Mouse (Mus musculus): ENCODE results near the gene Sgip1.

Gene Sgip1

DNA sequence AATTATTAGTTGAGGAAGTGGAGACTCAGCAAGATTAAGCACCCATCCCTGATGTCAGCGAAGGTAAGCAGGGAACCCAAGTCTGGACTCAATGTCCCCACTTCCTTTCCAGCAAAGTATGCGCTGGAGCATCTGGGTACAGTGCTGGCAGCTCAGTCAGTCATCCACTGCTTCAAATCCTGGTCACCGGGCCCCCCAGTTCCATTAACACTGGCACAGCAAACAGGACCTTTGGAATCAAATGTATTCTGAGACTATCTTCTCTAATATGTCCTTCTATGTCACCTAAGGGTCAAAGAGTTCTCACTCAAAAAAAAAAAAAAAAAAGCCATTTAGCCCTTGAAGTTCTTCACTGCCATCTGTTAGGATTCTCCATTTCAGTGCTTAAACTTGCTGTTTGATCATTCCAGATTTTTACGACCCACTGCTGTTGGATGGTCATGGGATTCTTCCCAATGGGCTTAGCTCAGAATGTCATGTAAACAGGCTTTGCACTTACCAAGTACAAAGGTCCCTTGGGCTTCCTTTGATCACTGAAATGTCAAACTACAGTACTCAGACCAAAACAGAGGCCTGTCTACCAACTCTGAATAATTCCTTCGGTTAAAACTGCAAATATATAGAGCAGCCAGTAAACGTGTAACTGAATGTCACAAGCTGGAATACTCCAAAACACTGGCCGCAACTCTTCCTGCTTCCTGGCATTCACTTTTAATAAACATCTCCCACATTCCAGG, 99.1 kb downstream of the Sgip1 start:
- DNase-seq (ENCODE audit: low read depth, low spot score) = no peak

- DNase-seq (ENCODE audit: low read depth, low spot score) = peak; percentile 49
Measured at GRCm38 (mm10) chr4:102840956-102841729, 100.0 kb downstream of the Sgip1 start.

GRCm38 (mm10) chr4:102850498-102850897, 109.4 kb downstream of the Sgip1 start:
- DNase-seq (ENCODE audit: low read depth, low spot score) = no peak

- no peak for DNase-seq (ENCODE audit: low read depth, low spot score)
Measured at GRCm38 (mm10) chr4:102851161-102851560, 110.1 kb downstream of the Sgip1 start.

DNA sequence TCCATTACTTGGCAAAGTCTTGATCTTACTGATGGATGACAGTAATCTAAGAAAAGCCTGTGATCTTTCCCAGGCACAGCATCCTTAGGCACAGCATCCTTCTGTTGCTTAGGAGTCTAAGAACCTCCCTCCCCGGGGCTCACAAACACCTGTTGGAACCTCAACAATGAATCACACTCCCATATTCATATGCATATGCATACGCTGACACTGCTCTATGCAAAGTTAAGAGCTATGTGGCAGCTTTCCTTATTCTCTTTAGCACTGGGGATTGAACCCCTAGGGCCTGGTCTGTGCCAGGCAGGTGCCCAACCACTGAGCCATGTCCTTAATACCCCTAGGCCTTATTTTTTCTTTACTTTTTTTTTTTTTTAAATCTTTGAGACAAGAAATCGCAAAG, 111.2 kb downstream of the Sgip1 start:
- no peak for DNase-seq (ENCODE audit: low read depth, low spot score)

- DNase-seq (ENCODE audit: low read depth, low spot score) = no peak
Measured at GRCm38 (mm10) chr4:102852808-102853207, 111.7 kb downstream of the Sgip1 start.

GRCm38 (mm10) chr4:102853330-102854022, 112.4 kb downstream of the Sgip1 start:
- no peak for DNase-seq (ENCODE audit: low read depth, low spot score)

- DNase-seq (ENCODE audit: low read depth, low spot score) = no peak
Measured at GRCm38 (mm10) chr4:102854928-102855892, 114.1 kb downstream of the Sgip1 start.

- DNase-seq (ENCODE audit: low read depth, low spot score) = no peak
Measured at GRCm38 (mm10) chr4:102856086-102856485, 115.0 kb downstream of the Sgip1 start.

GRCm38 (mm10) chr4:102859259-102860194, 118.4 kb downstream of the Sgip1 start:
- DNase-seq (ENCODE audit: low read depth, low spot score) = no peak

- no peak for DNase-seq (ENCODE audit: low read depth, low spot score)
Measured at GRCm38 (mm10) chr4:102862751-102863710, 121.9 kb downstream of the Sgip1 start.

DNA sequence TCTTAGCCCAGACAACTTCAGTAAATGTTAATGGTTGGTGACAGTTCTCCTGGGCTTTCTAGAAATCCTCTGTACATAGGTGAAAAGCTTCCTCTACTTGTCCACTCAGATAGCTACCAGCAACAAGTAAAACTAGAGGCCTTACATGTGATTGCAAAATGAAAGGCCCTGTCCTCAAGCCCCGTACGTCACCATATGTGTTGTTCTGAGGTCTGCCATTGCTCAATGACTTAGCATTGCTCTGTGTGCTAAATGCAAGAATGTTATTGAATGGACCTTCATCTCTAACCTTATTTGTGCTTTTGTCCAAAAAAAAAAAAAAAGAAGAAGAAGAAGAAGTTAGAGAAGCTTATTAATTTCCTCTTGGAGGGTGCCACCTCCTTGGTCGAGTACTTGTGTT, 125.4 kb downstream of the Sgip1 start:
- DNase-seq (ENCODE audit: low read depth, low spot score) = no peak

GRCm38 (mm10) chr4:102871274-102871673, 130.2 kb downstream of the Sgip1 start:
- no peak for DNase-seq (ENCODE audit: low read depth, low spot score)

- no peak for DNase-seq (ENCODE audit: low read depth, low spot score)
Measured at GRCm38 (mm10) chr4:102883142-102883541, 142.0 kb downstream of the Sgip1 start.

GRCm38 (mm10) chr4:102884228-102884627, 143.1 kb downstream of the Sgip1 start:
- DNase-seq (ENCODE audit: low read depth, low spot score) = no peak

- no peak for DNase-seq (ENCODE audit: low read depth, low spot score)
Measured at GRCm38 (mm10) chr4:102886459-102886858, 145.4 kb downstream of the Sgip1 start.

DNA sequence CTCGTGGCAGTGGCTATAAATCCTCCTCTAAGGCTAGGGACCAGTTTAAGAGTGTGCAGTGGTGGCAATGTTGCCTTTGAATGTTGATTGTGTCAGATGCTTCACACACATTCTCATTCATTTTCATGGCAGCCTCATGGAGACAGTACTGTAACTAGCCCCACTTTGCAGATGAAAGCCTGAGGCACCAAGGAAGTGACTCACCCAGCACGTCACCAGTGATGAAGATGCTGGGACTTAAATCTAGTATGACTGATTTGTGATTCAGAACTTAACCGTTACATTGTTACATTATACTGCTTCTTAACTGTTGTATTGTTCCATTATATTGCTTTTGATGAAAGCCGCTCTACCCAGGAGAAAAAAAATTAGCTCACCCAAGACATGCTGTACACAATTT, 145.8 kb downstream of the Sgip1 start:
- no peak for DNase-seq (ENCODE audit: low read depth, low spot score)

- DNase-seq (ENCODE audit: low read depth, low spot score) = no peak
Measured at GRCm38 (mm10) chr4:102887770-102888689, 146.9 kb downstream of the Sgip1 start.

All from brain, embryonic 18.5 days (tissue).